Mouse (Mus musculus) kidney, adult 2 months (tissue): Measurements from ENCODE around the gene Slc44a3.

Source experiments
- CTCF ChIP-seq: fragments of 200-500 bp; conservative IDR thresholded peaks from 2 replicates; pipeline ENCODE4 v1.5.1; 2011; ENCODE audit warnings: low read depth, mild to moderate bottlenecking, control low read depth, low read length, moderate library complexity, mixed read lengths; ENCODE audit not compliant: insufficient read depth, insufficient read length
- POLR2A ChIP-seq: fragments of 200-500 bp; IDR thresholded peaks from one replicate; pipeline ENCODE4 v1.6.1; 2011; ENCODE audit warnings: low read depth, low read length, control low read depth

GRCm38 (mm10) chr3:121461477-121461876 is 70.7 kb downstream of the Slc44a3 start:
- no peak for TF ChIP-seq CTCF
- no peak for TF ChIP-seq POLR2A
